Mouse (Mus musculus) forebrain, postnatal 0 days (tissue): ENCODE results near the gene Auh. TPM values are rescaled to one million over a fixed set of nuclear protein-coding genes. Genes with fewer than 3 reads are reported as not detected.

ENCODE experiments used
- ATAC-seq: fragments of 200-750 bp; cut with Nextera tagmentation; 2 replicates; pipeline ENCODE4 v1.8.0; 2017; ENCODE audit warnings: mild to moderate bottlenecking, moderate library complexity
- DNase-seq: peaks from one replicate; pipeline ENCODE4 v3.0.0-alpha.2; 2015
- H3K27ac ChIP-seq: fragments of 300-500 bp; sonication (generic); 2 replicates; pipeline ENCODE4 v1.5.1; 2014; ENCODE audit warnings: low read depth, mild to moderate bottlenecking, antibody characterized with exemption, low read length, moderate library complexity, mixed read lengths
- H3K27me3 ChIP-seq: fragments of 300-500 bp; sonication (generic); 2 replicates; pipeline ENCODE4 v1.6.1; 2014; ENCODE audit warnings: mild to moderate bottlenecking, low read length, mixed read lengths; ENCODE audit not compliant: insufficient read depth
- H3K36me3 ChIP-seq: fragments of 300-500 bp; sonication (generic); 2 replicates; pipeline ENCODE4 v1.6.1; 2014; ENCODE audit warnings: mild to moderate bottlenecking, moderate library complexity; ENCODE audit not compliant: insufficient read depth
- H3K4me1 ChIP-seq: fragments of 300-500 bp; sonication (generic); 2 replicates; pipeline ENCODE4 v1.6.1; 2014; ENCODE audit warnings: antibody characterized with exemption; ENCODE audit not compliant: insufficient read depth
- H3K4me2 ChIP-seq: fragments of 300-500 bp; sonication (generic); 2 replicates; pipeline ENCODE4 v1.6.1; 2014; ENCODE audit warnings: low read depth, mild to moderate bottlenecking, moderate library complexity
- H3K4me3 ChIP-seq: fragments of 300-500 bp; sonication (generic); 2 replicates; pipeline ENCODE4 v1.5.1; 2014; ENCODE audit warnings: low read depth, low read length, mixed read lengths
- H3K9ac ChIP-seq: fragments of 300-500 bp; sonication (generic); 2 replicates; pipeline ENCODE4 v1.6.1; 2014; ENCODE audit warnings: mild to moderate bottlenecking
- H3K9me3 ChIP-seq: fragments of 300-500 bp; sonication (generic); 2 replicates; pipeline ENCODE4 v1.6.1; 2016; ENCODE audit warnings: low read length
- CTCF ChIP-seq: sonication (generic); IDR thresholded peaks from 2 replicates; pipeline ENCODE4 v1.5.1; 2016; ENCODE audit warnings: antibody characterized with exemption, control low read depth, low read depth
- WGBS: fragments of 180-500 bp; shearing (Covaris S2); extraction: QIAGEN DNeasy Blood & Tissue Kit; methylation state at CpG from one replicate; pipeline ENCODE4 v1.1.7; 2014; 5-methylcytosine and 5-hydroxymethylcytosine counted together
- polyA plus RNA-seq: library from polyadenylated mRNA; unstranded; fragments of >200 nt; fragmentation: Nextera tagmentation; extraction: Ambion mirVana; gene quantifications from 2 replicates; pipeline ENCODE4 v1.2.1, GENCODE M21; 2015
- total RNA-seq: library from RNA; depleted of rRNA; stranded (reverse); fragments of >200 nt; gene quantifications from 2 replicates; pipeline ENCODE4 v1.2.3, GENCODE M21; 2014; rRNA removed

The Auh gene
- total RNA-seq = 50.3 and 56.2 TPM in 2 replicates
- 55.3 and 58.7 TPM in 2 replicates for polyA plus RNA-seq

DNA sequence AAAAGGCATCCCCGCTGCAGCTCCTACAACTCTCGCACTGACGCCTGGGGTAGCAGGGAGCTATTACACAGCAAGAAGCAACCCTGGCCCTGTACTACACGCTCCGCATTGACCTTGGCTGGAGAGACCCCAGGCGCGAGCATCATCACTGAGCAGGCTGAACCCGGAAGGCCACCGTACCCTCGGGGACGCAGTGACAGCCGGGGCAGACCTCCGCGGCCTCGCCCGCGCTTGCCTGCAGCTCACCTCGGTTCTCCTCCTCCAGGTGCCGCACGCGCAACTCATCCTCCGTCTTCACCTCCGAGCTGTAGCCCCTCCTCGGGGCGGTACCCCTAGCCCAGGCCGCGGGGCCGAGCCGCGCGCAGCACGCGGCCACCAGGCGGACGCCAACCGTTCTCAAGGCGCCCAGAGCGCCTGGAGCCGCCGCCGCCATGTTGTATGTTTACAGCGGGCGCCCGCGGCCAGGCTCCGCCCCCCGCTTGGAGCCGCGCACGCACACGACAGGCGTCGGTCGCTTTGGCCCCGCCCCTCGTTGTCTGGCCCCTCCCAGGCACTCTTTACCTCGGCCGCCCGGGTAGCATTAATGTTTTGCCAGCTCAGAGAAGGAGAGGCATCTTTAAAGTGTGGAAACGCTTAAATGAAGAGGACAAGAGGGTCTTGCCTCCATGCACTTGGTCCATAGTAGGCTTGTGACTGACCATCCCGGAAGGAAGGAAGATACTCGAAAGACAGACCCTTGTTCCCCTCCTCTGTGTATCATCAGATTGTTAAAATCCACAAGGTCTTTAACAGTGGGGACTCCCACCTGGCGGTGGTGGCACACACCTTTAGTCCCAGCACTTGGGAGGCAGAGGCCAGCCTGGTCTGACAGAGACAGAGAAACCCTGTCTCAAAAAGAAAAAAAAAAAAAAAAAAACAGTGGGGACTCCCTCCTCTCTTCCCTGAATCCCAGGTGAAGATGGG, at the start of gene Auh:
TSS of gene Auh (minus strand) at position 473 of the 963 bp plus-strand sequence.
- DNase-seq (peak; percentile 94), ATAC-seq (peak; percentile 98)
- TF ChIP-seq CTCF = peak; percentile 46
- Histone ChIP-seq H3K9ac (peak within 1 kb of the TSS; percentile 79), H3K4me1 (peaks cover 10% of the 10 kb centered on the region), H3K9me3 (no peaks in the 10 kb centered on the region), H3K4me2 (peak within 1 kb of the TSS; percentile 65), H3K27ac (peak within 1 kb of the TSS; percentile 82), H3K27me3 (no peaks in the 10 kb centered on the region), H3K4me3 (peak within 1 kb of the TSS; percentile 86), H3K36me3 (no peaks in the 10 kb centered on the region)
- 3% methylated on average over 63 of the region's 63 CpGs for WGBS

DNA sequence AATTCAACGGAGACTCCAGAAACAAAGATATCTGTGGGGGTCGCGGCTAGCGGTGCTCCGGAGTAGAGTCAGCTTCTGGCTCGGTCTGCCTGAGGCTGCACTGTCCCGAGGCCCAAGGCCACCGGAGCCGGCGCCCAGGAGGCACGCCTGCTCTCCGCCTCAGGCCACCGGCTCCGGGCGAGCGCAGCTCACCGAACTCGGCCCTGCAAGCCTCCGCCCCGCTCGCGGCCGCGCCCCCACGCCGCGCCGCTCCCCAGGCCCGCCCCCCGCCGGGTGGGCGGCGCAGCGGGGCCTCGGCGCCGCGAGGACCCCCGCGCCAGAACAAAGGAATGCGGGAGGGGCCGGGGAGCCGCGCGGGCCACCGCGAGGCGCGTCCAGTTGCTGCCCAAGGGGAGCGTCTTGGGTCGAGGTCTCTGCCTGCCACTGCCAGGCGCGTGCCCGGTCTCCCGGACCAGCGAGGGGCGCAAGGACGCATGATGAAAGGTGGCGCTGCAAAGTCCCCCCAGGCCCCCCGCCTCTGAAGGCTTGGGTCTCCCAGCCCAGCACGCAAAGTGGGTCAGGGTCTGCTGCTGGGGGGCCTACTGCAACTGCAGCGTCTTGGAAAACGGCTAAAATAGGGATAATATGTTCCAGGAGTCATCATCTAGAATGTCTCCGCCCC, 49.0 kb upstream of the Auh start:
- ATAC-seq (no peak), DNase-seq (peak; percentile 76)
- Histone ChIP-seq H3K9me3 (no peaks in the 10 kb centered on the region), H3K36me3 (no peaks in the 10 kb centered on the region), H3K9ac (peak overlapping the region; percentile 94), H3K27ac (peak overlapping the region; percentile 96), H3K4me3 (peak overlapping the region; percentile 81), H3K4me2 (peak overlapping the region; percentile 99), H3K27me3 (no peaks in the 10 kb centered on the region), H3K4me1 (peaks cover 18% of the 10 kb centered on the region)
- no peak for TF ChIP-seq CTCF
- under 1% methylated on average over 62 of the region's 64 CpGs for WGBS

DNA sequence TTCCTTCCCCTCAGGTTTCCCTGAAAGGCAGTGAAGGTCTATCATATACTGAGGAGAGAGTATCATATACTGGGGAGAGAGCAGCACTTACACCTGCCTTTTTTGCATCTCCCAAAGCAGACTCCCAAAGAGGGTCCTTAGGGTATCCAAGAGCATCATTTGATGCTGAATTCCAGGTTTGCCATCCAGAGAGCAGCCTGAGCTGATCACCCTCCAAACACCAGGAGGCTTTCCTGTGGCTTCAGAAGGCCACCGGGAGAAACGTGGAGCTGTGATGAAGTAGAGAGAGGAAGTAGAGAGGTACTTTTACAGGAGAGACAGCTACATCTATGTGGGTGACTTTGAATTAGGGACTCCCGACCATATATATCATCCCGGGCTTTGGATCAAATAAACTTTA, 48.3 kb upstream of the Auh start:
- DNase-seq = peak; percentile 61

DNA sequence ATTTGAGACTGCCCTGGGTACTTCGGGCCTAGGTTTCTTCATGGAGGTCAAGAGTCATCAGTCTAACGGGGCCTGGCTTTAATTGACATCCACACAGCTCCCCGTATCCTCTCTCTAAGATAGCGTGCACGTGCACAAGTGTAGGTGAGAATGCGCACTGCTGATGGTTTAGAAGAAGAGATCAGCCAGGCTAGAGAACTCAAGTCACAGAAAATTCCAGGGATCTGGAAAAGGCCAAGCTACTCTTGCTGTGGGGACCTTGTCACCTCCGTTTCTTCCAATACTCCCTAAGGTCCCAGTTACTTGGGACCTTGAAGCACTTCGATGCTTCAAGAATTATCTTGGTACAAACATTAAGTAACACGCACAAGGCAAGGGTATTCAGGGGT, 47.7 kb upstream of the Auh start:
- ATAC-seq = no peak
- WGBS = 70% methylated on average over 9 of the region's 9 CpGs
- no peak for TF ChIP-seq CTCF

More for the DNA sequence above, 48.3 kb upstream of the Auh start:
- no peaks in the 10 kb centered on the region for H3K9me3 ChIP-seq
- H3K36me3 ChIP-seq = no peaks in the 10 kb centered on the region
- peak overlapping the region; percentile 81 for H3K4me3 ChIP-seq
- peak overlapping the region; percentile 96 for H3K27ac ChIP-seq
- H3K4me1 ChIP-seq = peaks cover 18% of the 10 kb centered on the region
- H3K27me3 ChIP-seq = no peaks in the 10 kb centered on the region
- no peak for ATAC-seq
- H3K9ac ChIP-seq = peak overlapping the region; percentile 94
- 32% methylated on average over 4 of the region's 4 CpGs for WGBS
- no peak for TF ChIP-seq CTCF
- peak overlapping the region; percentile 99 for H3K4me2 ChIP-seq

DNA sequence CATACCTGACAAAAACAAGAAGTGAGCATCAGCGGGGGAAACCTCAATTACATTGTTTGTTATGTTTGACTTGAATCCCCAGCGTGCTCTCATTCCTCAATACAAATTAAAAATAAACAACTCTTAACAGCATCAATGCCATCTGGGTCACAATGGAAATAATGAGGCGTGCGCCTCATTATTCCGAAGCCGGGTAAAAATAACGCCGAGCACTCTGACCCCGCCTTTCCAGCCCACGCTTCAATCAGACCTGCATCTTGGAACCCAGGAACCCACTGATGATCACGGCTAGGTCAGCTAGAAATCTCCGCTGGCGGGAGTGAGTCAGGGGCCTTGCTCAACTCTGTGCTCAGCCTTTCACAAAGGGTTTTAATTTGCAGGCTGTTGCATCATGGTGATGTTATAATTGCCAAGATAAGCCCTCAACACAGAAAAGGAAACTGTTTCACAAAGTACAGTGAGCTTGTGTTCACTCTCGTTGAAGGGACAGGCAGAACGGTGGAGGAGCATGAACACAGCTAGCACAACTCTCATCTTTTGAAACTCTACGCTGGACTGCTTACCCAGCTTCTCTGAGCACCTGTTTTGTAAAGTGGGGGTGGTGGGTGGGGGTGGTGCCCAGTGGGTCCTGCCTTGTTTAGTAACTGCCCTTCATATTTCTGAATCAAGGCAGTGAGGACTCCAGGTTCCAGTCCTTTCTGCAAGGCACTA, 47.2 kb upstream of the Auh start:
- TF ChIP-seq CTCF = no peak
- ATAC-seq (no peak), DNase-seq (peak; percentile 25)
- Histone ChIP-seq H3K9me3 (no peaks in the 10 kb centered on the region), H3K27me3 (no peaks in the 10 kb centered on the region), H3K4me1 (peaks cover 18% of the 10 kb centered on the region), H3K4me2 (peak overlapping the region; percentile 99), H3K9ac (peak overlapping the region; percentile 94), H3K4me3 (peak overlapping the region; percentile 81), H3K27ac (no peak overlapping the region), H3K36me3 (no peaks in the 10 kb centered on the region)
- 9% methylated on average over 16 of the region's 16 CpGs for WGBS

More for the DNA sequence above, 47.7 kb upstream of the Auh start:
- H3K4me2 ChIP-seq = peak overlapping the region; percentile 99
- H3K27ac ChIP-seq = no peak overlapping the region
- peak overlapping the region; percentile 94 for H3K9ac ChIP-seq
- no peaks in the 10 kb centered on the region for H3K27me3 ChIP-seq
- DNase-seq = no peak
- no peaks in the 10 kb centered on the region for H3K9me3 ChIP-seq
- H3K4me1 ChIP-seq = peaks cover 18% of the 10 kb centered on the region
- no peaks in the 10 kb centered on the region for H3K36me3 ChIP-seq
- peak overlapping the region; percentile 81 for H3K4me3 ChIP-seq

DNA sequence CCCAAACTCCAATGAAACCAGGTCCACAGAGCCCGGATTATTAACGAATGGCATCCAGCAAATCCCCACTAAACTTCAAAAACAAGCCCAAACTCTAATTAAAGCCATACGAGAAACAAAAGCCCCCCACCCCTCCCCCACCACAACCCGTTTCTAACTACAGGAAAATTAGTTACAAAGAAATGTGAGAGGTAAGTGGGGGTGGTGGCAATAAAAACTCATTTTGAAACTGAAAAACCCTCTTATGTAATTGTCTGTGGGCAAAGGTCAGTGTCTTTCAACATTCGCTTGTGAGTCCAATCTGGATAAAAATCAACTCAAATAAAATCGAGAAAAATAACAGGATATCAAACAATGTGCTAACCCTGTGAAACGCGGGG, 46.6 kb upstream of the Auh start:
- Histone ChIP-seq H3K4me1 (peaks cover 18% of the 10 kb centered on the region), H3K4me2 (peak overlapping the region; percentile 99), H3K27ac (no peak overlapping the region), H3K9ac (0 out of 2 replicates have a peak overlapping the region, but pooled peaks have one; percentile 94), H3K9me3 (no peaks in the 10 kb centered on the region), H3K27me3 (no peaks in the 10 kb centered on the region), H3K4me3 (peak overlapping the region; percentile 81; the same call in 1 of the 2 replicates), H3K36me3 (no peaks in the 10 kb centered on the region)
- no peak for TF ChIP-seq CTCF
- 10% methylated on average over 8 of the region's 8 CpGs for WGBS
- ATAC-seq (no peak), DNase-seq (no peak)
